Comparison of ENCODE assay signal across 27 mouse cellular contexts in genomic region chr11:119493516-119493915, GRCm38 (mm10). TPM values are rescaled to one million over a fixed set of nuclear protein-coding genes. Genes with fewer than 3 reads are reported as not detected.
DNase-seq lines count a peak whose midpoint lies in the region; ATAC-seq and TF ChIP-seq lines count a peak whose summit lies in the region.
"Had no signal": no experiment of that assay in that cellular context is flagged by ENCODE, and none has a peak within 500 bp of the region (broad histone marks: within the 10 kb centered on the region; RNA-seq: fewer than 3 reads in every experiment).

No protein-coding gene starts in this region.

- peaks cover 24% of the 10 kb centered on the region; the same call in 1 of the 2 replicates for H3K36me3 ChIP-seq in intestine, postnatal 0 days (ENCODE audit: control insufficient read depth, insufficient read depth)
- 0 out of 2 replicates have a peak, but pooled peaks cover 2% of the 10 kb centered on the region for H3K36me3 ChIP-seq in intestine, embryonic 15.5 days
- no peaks in the 10 kb centered on the region for H3K36me3 ChIP-seq in lung, postnatal 0 days (ENCODE audit: insufficient read depth, low read length)
- H3K36me3 ChIP-seq in small intestine, adult 2 months (ENCODE audit: control insufficient read depth, insufficient read depth, low read length), result peaks cover 5% of the 10 kb centered on the region; the same call in 1 of the 2 replicates
- no peaks in the 10 kb centered on the region for H3K36me3 ChIP-seq in midbrain, postnatal 0 days (ENCODE audit: insufficient read depth, low read length)

- no peak overlapping the region for H3K4me3 ChIP-seq in intestine, postnatal 0 days (ENCODE audit: low read depth, low read length)
- H3K4me3 ChIP-seq in intestine, embryonic 15.5 days (replicated peaks), result no peak overlapping the region
- H3K4me3 ChIP-seq in lung, postnatal 0 days (ENCODE audit: low read depth, low read length), result no peak overlapping the region
- no peak overlapping the region for H3K4me3 ChIP-seq in lung, adult 2 months (replicated peaks; ENCODE audit: extremely low read depth, low read depth, low read length)
- H3K4me3 ChIP-seq in small intestine, adult 2 months (ENCODE audit: low read depth, low read length), result no peak overlapping the region
- no peak overlapping the region for H3K4me3 ChIP-seq in midbrain, postnatal 0 days (ENCODE audit: low read depth, low read length)
- H3K4me3 ChIP-seq: forebrain, embryonic 15.5 days; heart, adult 2 months; heart, embryonic 10.5 days; heart, embryonic 13.5 days had no signal

- TF ChIP-seq CTCF in intestine, postnatal 0 days (IDR thresholded peaks at IDR 0.05; ENCODE audit: low read depth), result no peak
- TF ChIP-seq CTCF in lung, postnatal 0 days (IDR thresholded peaks at IDR 0.05), result no peak
- no peak for TF ChIP-seq CTCF in lung, adult 2 months (IDR thresholded peaks at IDR 0.05; ENCODE audit: insufficient read depth, low read length)
- no peak for TF ChIP-seq CTCF in small intestine, adult 2 months (IDR thresholded peaks at IDR 0.05; ENCODE audit: extremely low read depth, insufficient read length, insufficient replicate concordance, low read depth, low read length)
- no peak for TF ChIP-seq CTCF in midbrain, postnatal 0 days (IDR thresholded peaks at IDR 0.05)

- no peak overlapping the region for H3K27ac ChIP-seq in intestine, postnatal 0 days (ENCODE audit: low read depth, low read length)
- no peak overlapping the region for H3K27ac ChIP-seq in intestine, embryonic 15.5 days
- H3K27ac ChIP-seq in lung, postnatal 0 days (ENCODE audit: low read length), result no peak overlapping the region
- H3K27ac ChIP-seq in small intestine, adult 2 months (ENCODE audit: insufficient read depth, low read depth, low read length), result peak overlapping the region; percentile 65; the same call in 1 of the 2 replicates
- H3K27ac ChIP-seq in midbrain, postnatal 0 days (ENCODE audit: low read depth, low read length), result no peak overlapping the region
- H3K27ac ChIP-seq: embryonic facial prominence, embryonic 12.5 days; embryonic facial prominence, embryonic 15.5 days; forebrain, embryonic 12.5 days; forebrain, embryonic 15.5 days; heart, adult 2 months; heart, embryonic 10.5 days; heart, embryonic 13.5 days; hindbrain, embryonic 13.5 days had no signal

- 60% methylated on average over 4 of the region's 4 CpGs for WGBS in intestine, postnatal 0 days
- WGBS in intestine, embryonic 15.5 days, result 71% methylated on average over 4 of the region's 4 CpGs
- WGBS in lung, postnatal 0 days, result 46% methylated on average over 4 of the region's 4 CpGs
- WGBS in lung, adult 2 months, result 54% methylated on average over 4 of the region's 4 CpGs
- 31% methylated on average over 4 of the region's 4 CpGs for WGBS in small intestine, adult 2 months
- 84% methylated on average over 4 of the region's 4 CpGs for WGBS in midbrain, postnatal 0 days

- no peaks in the 10 kb centered on the region for H3K9me3 ChIP-seq in intestine, postnatal 0 days (ENCODE audit: control insufficient read depth)
- H3K9me3 ChIP-seq in intestine, embryonic 15.5 days, result no peaks in the 10 kb centered on the region
- H3K9me3 ChIP-seq in lung, postnatal 0 days (ENCODE audit: low read length), result no peaks in the 10 kb centered on the region
- H3K9me3 ChIP-seq in midbrain, postnatal 0 days (ENCODE audit: low read length), result no peaks in the 10 kb centered on the region
- H3K9me3 ChIP-seq: embryonic facial prominence, embryonic 12.5 days; embryonic facial prominence, embryonic 15.5 days; forebrain, embryonic 12.5 days; forebrain, embryonic 15.5 days; heart, embryonic 10.5 days; heart, embryonic 13.5 days; hindbrain, embryonic 13.5 days had no signal

- TF ChIP-seq POLR2A in lung, adult 2 months (IDR thresholded peaks at IDR 0.05; ENCODE audit: borderline replicate concordance, extremely low read depth, low read depth, low read length), result no peak
- TF ChIP-seq POLR2A in small intestine, adult 2 months (IDR thresholded peaks at IDR 0.05; ENCODE audit: low read depth, low read length), result no peak

- no peak for TF ChIP-seq EP300 in lung, postnatal 0 days (IDR thresholded peaks at IDR 0.05)

- ATAC-seq in intestine, postnatal 0 days, result peak; percentile 9; the same call in 1 of the 2 replicates
- no peak for ATAC-seq in intestine, embryonic 15.5 days
- no peak for ATAC-seq in lung, postnatal 0 days
- ATAC-seq in midbrain, postnatal 0 days (ENCODE audit: low FRiP score), result no peak
- ATAC-seq: activated CD4-positive, CD25-positive, alpha-beta regulatory T cell, adult 4 months; forebrain, embryonic 15.5 days; hindbrain, embryonic 16.5 days had no signal

- H3K4me2 ChIP-seq in intestine, postnatal 0 days (replicated peaks; ENCODE audit: low read depth), result no peak overlapping the region
- H3K4me2 ChIP-seq in intestine, embryonic 15.5 days (replicated peaks), result no peak overlapping the region
- H3K4me2 ChIP-seq in lung, postnatal 0 days (replicated peaks; ENCODE audit: low read depth, low read length), result no peak overlapping the region
- H3K4me2 ChIP-seq in midbrain, postnatal 0 days (ENCODE audit: low read depth, low read length, poor library complexity, severe bottlenecking), result no peak overlapping the region
- H3K4me2 ChIP-seq: heart, embryonic 13.5 days had no signal

- H3K4me1 ChIP-seq in intestine, postnatal 0 days (replicated peaks; ENCODE audit: control insufficient read depth, insufficient read depth, low read length), result 0 out of 2 replicates have a peak, but pooled peaks cover 4% of the 10 kb centered on the region
- H3K4me1 ChIP-seq in intestine, embryonic 15.5 days (replicated peaks), result peaks cover 20% of the 10 kb centered on the region; the same call in 1 of the 2 replicates
- peaks cover 7% of the 10 kb centered on the region for H3K4me1 ChIP-seq in lung, postnatal 0 days (ENCODE audit: insufficient read depth, low read depth, low read length)
- H3K4me1 ChIP-seq in lung, adult 2 months (ENCODE audit: control insufficient read depth, insufficient read depth, low read length), result no peaks in the 10 kb centered on the region
- peaks cover 10% of the 10 kb centered on the region; the same call in 1 of the 2 replicates for H3K4me1 ChIP-seq in small intestine, adult 2 months (ENCODE audit: control insufficient read depth, insufficient read depth, insufficient read length, low read length)
- peaks cover 9% of the 10 kb centered on the region; the same call in 1 of the 2 replicates for H3K4me1 ChIP-seq in midbrain, postnatal 0 days (ENCODE audit: insufficient read depth, low read length)

- no peaks in the 10 kb centered on the region for H3K27me3 ChIP-seq in intestine, postnatal 0 days (replicated peaks; ENCODE audit: control insufficient read depth, insufficient read depth, low read length)
- no peaks in the 10 kb centered on the region for H3K27me3 ChIP-seq in intestine, embryonic 15.5 days (replicated peaks)
- no peaks in the 10 kb centered on the region for H3K27me3 ChIP-seq in lung, postnatal 0 days (replicated peaks; ENCODE audit: insufficient read depth, low read length)
- H3K27me3 ChIP-seq in small intestine, adult 2 months (ENCODE audit: control insufficient read depth, insufficient read depth, low read length), result no peaks in the 10 kb centered on the region
- H3K27me3 ChIP-seq in midbrain, postnatal 0 days (ENCODE audit: insufficient read depth, low read length), result no peaks in the 10 kb centered on the region
- H3K27me3 ChIP-seq: embryonic facial prominence, embryonic 12.5 days; embryonic facial prominence, embryonic 15.5 days; forebrain, embryonic 15.5 days had no signal

- peak; percentile 11 for DNase-seq in cerebellum, adult 11-12 months
- DNase-seq in cerebellum, postnatal 14 days, result no peak
- DNase-seq in lung, postnatal 0 days (ENCODE audit: low spot score), result peak; percentile 26
- no peak for DNase-seq in lung, adult 2 months
- DNase-seq in midbrain, postnatal 0 days (ENCODE audit: low spot score), result no peak
- DNase-seq: adrenal gland, adult 8-10 months; adrenal gland, postnatal 25 days; cerebellum, adult 18-20 months; gastrocnemius, postnatal 10 days; gastrocnemius, postnatal 36 days; heart, adult 2 months; heart, postnatal 14 days; heart, postnatal 4 days had no signal

- no peak overlapping the region for H3K9ac ChIP-seq in intestine, postnatal 0 days (ENCODE audit: low read depth, low read length)
- H3K9ac ChIP-seq in intestine, embryonic 15.5 days, result no peak overlapping the region
- no peak overlapping the region for H3K9ac ChIP-seq in lung, postnatal 0 days (replicated peaks; ENCODE audit: low read depth)
- no peak overlapping the region for H3K9ac ChIP-seq in midbrain, postnatal 0 days (replicated peaks; ENCODE audit: low read length, poor library complexity, severe bottlenecking)
- H3K9ac ChIP-seq: embryonic facial prominence, embryonic 12.5 days; embryonic facial prominence, embryonic 15.5 days; forebrain, embryonic 15.5 days; heart, embryonic 13.5 days had no signal

RNA-seq across cellular contexts. Expression of gene Endov, which starts 2.4 kb away (rescaled TPM):
- 8.4 and 10.6 TPM in 2 replicates for polyA plus RNA-seq in intestine, postnatal 0 days (2015; fragmentation: Nextera tagmentation; extraction: Ambion mirVana)
- polyA plus RNA-seq in intestine, embryonic 15.5 days (2015; fragmentation: Nextera tagmentation; extraction: Ambion mirVana), result 15.5 and 15.6 TPM in 2 replicates
- polyA plus RNA-seq in lung, postnatal 0 days (2015; fragmentation: Nextera tagmentation; extraction: Ambion mirVana), result 10.2 and 10.3 TPM in 2 replicates
- 16.0 and 21.9 TPM in 2 replicates for polyA plus RNA-seq in lung, adult 2 months (2012; rRNA removed)
- polyA plus RNA-seq in small intestine, adult 2 months (2012; rRNA removed), result 9.6 and 18.1 TPM in 2 replicates
- 36.7 and 42.0 TPM in 2 replicates for total RNA-seq in midbrain, postnatal 0 days (2014; rRNA removed)
- polyA plus RNA-seq in midbrain, postnatal 0 days (2015; fragmentation: Nextera tagmentation; extraction: Ambion mirVana), result 13.2 and 13.3 TPM in 2 replicates

RNA-seq across cellular contexts. Expression of gene Nptx1, which starts 54.0 kb away (rescaled TPM):
- 0.26 and 0.37 TPM in 2 replicates for polyA plus RNA-seq in intestine, postnatal 0 days (2015; fragmentation: Nextera tagmentation; extraction: Ambion mirVana)
- polyA plus RNA-seq in intestine, embryonic 15.5 days (2015; fragmentation: Nextera tagmentation; extraction: Ambion mirVana), result 0.90 and 1.1 TPM in 2 replicates
- 1.7 and 2.1 TPM in 2 replicates for polyA plus RNA-seq in lung, postnatal 0 days (2015; fragmentation: Nextera tagmentation; extraction: Ambion mirVana)
- 8.7 and 11.8 TPM in 2 replicates for polyA plus RNA-seq in lung, adult 2 months (2012; rRNA removed)
- polyA plus RNA-seq in small intestine, adult 2 months (2012; rRNA removed), result 0.49 and 1.0 TPM in 2 replicates
- total RNA-seq in midbrain, postnatal 0 days (2014; rRNA removed), result 16.3 and 22.4 TPM in 2 replicates
- polyA plus RNA-seq in midbrain, postnatal 0 days (2015; fragmentation: Nextera tagmentation; extraction: Ambion mirVana), result 7.5 and 7.6 TPM in 2 replicates
- total RNA-seq: common myeloid progenitor, adult 5-6 weeks; granulocyte monocyte progenitor cell, adult 5-6 weeks had no signal
- polyA plus RNA-seq: activated CD4-positive, CD25-positive, alpha-beta regulatory T cell, adult 4 months had no signal

Comparison
In these comparisons a context has a peak if more than half of its experiments do, and no peak if none do; other contexts are left out.
1. DNase-seq: peak in cerebellum, adult 11-12 months (single experiment) and lung, postnatal 0 days (single experiment); none in cerebellum, postnatal 14 days (0 of 2), lung, adult 2 months (single experiment) and midbrain, postnatal 0 days (single experiment).